In the genomic region with DNA sequence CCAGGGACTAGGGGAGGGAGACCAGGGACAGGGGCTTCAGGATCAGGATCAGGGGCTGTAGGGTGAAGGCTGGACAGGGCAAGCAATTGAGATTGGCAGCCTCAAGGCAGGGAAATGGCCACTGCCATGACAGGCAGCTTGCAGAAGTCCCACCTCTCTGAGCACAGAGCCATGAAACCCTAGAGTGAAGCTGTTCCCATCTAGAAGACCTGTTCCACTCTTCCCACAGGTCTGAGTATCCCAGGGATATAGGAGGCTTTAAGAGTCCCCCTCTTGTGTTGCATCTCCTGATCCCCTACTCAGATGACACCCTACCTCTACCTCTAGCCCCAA, we compare ENCODE assay signal across 23 mouse cellular contexts. TPM values are rescaled to one million over a fixed set of nuclear protein-coding genes. Genes with fewer than 3 reads are reported as not detected.
DNase-seq lines count a peak whose midpoint lies in the region; ATAC-seq and TF ChIP-seq lines count a peak whose summit lies in the region.
"Had no signal": no experiment of that assay in that cellular context is flagged by ENCODE, and none has a peak within 500 bp of the region (broad histone marks: within the 10 kb centered on the region; RNA-seq: fewer than 3 reads in every experiment).

No protein-coding gene starts in this region.

- no peaks in the 10 kb centered on the region for H3K4me1 ChIP-seq in kidney, adult 2 months (ENCODE audit: control insufficient read depth, insufficient read depth, low read length)
- H3K4me1 ChIP-seq in lung, embryonic 16.5 days (replicated peaks; ENCODE audit: control insufficient read depth, insufficient read depth, low read length), result peaks cover 13% of the 10 kb centered on the region

- TF ChIP-seq POLR2A in kidney, adult 2 months (IDR thresholded peaks at IDR 0.05; ENCODE audit: low read depth, low read length), result no peak

- no peaks in the 10 kb centered on the region for H3K36me3 ChIP-seq in kidney, adult 2 months (ENCODE audit: control insufficient read depth, insufficient read depth, low read length)
- no peaks in the 10 kb centered on the region for H3K36me3 ChIP-seq in lung, embryonic 16.5 days (ENCODE audit: control insufficient read depth, insufficient read depth, low read length)
- H3K36me3 ChIP-seq: forebrain, embryonic 15.5 days; midbrain, embryonic 12.5 days; neural tube, embryonic 15.5 days had no signal

- H3K4me3 ChIP-seq in kidney, adult 2 months (ENCODE audit: insufficient read depth, low read depth, low read length), result peak overlapping the region; percentile 2; the same call in 1 of the 2 replicates
- H3K4me3 ChIP-seq in lung, embryonic 16.5 days (ENCODE audit: low read length), result no peak overlapping the region
- H3K4me3 ChIP-seq: erythroblast, embryonic 14.5 days; forebrain, embryonic 15.5 days; midbrain, embryonic 12.5 days; neural tube, embryonic 15.5 days had no signal

- 0 out of 2 replicates have a peak overlapping the region, but pooled peaks have one; percentile 10 for H3K9ac ChIP-seq in lung, embryonic 16.5 days (ENCODE audit: low read length)
- H3K9ac ChIP-seq: forebrain, embryonic 15.5 days; midbrain, embryonic 12.5 days; neural tube, embryonic 15.5 days had no signal

- DNase-seq in cerebellum, adult 8-10 months, result no peak
- DNase-seq in kidney, adult 2 months, result no peak
- no peak for DNase-seq in kidney, postnatal 4 days
- no peak for DNase-seq in lung, postnatal 4 days
- DNase-seq in layer of hippocampus, postnatal 36 days, result no peak
- DNase-seq: right cerebral cortex, postnatal 25 days had no signal

- ATAC-seq in cerebellum, adult (ENCODE audit: insufficient number of reproducible peaks, low FRiP score, low TSS enrichment), result peak; percentile 10; the same call in 1 of the 2 replicates
- no peak for ATAC-seq in lung, embryonic 16.5 days (ENCODE audit: low read depth)
- no peak for ATAC-seq in inflammation-experienced regulatory T-cells, adult 6 months
- ATAC-seq: forebrain, embryonic 15.5 days had no signal

- peak overlapping the region; percentile 51; the same call in 1 of the 2 replicates for H3K27ac ChIP-seq in kidney, adult 2 months (ENCODE audit: insufficient read depth, low read depth, low read length)
- no peak overlapping the region for H3K27ac ChIP-seq in lung, embryonic 16.5 days (ENCODE audit: low read length)
- H3K27ac ChIP-seq: forebrain, embryonic 15.5 days; midbrain, embryonic 12.5 days; neural tube, embryonic 15.5 days had no signal

- H3K4me2 ChIP-seq in lung, embryonic 16.5 days (ENCODE audit: low read depth, low read length), result no peak overlapping the region
- H3K4me2 ChIP-seq: forebrain, embryonic 15.5 days; midbrain, embryonic 12.5 days; neural tube, embryonic 15.5 days had no signal

- H3K9me3 ChIP-seq in lung, embryonic 16.5 days (ENCODE audit: control insufficient read depth, low read length), result no peaks in the 10 kb centered on the region
- H3K9me3 ChIP-seq: forebrain, embryonic 15.5 days; midbrain, embryonic 12.5 days; neural tube, embryonic 15.5 days had no signal

- H3K27me3 ChIP-seq in kidney, adult 2 months (replicated peaks; ENCODE audit: control insufficient read depth, insufficient read depth, low read length), result no peaks in the 10 kb centered on the region
- no peaks in the 10 kb centered on the region for H3K27me3 ChIP-seq in lung, embryonic 16.5 days (ENCODE audit: control insufficient read depth, insufficient read depth, low read depth, low read length)
- H3K27me3 ChIP-seq: forebrain, embryonic 15.5 days; midbrain, embryonic 12.5 days; neural tube, embryonic 15.5 days had no signal

- TF ChIP-seq CTCF in kidney, adult 2 months (conservative IDR thresholded peaks at IDR 0.05; ENCODE audit: insufficient read depth, insufficient read length, low read depth, low read length), result no peak

RNA-seq across cellular contexts. Expression of gene Mrgprf, which starts 0.3 kb away (rescaled TPM):
- polyA plus RNA-seq in kidney, adult 2 months (2012; rRNA removed), result 6.5 and 8.9 TPM in 2 replicates
- polyA plus RNA-seq in lung, embryonic 16.5 days (2015; fragmentation: Nextera tagmentation; extraction: Ambion mirVana), result 2.2 and 2.4 TPM in 2 replicates
- under 1 TPM; 0.70 to 0.83 TPM for total RNA-seq in layer of hippocampus, postnatal 36 days (2021)
- polyA plus RNA-seq in inflammation-experienced regulatory T-cells, adult 6 months (2017; shearing (Covaris generic)), result not detected
- total RNA-seq: MEL had no signal
- polyA plus RNA-seq: erythroblast, embryonic 14.5 days had no signal

RNA-seq across cellular contexts. Expression of gene Mrgprd, which starts 13.7 kb away (rescaled TPM):
- not detected in 2 replicates for polyA plus RNA-seq in kidney, adult 2 months (2012; rRNA removed)
- not detected in 2 replicates for polyA plus RNA-seq in lung, embryonic 16.5 days (2015; fragmentation: Nextera tagmentation; extraction: Ambion mirVana)
- not detected for total RNA-seq in layer of hippocampus, postnatal 36 days (2021)
- polyA plus RNA-seq in inflammation-experienced regulatory T-cells, adult 6 months (2017; shearing (Covaris generic)), result not detected
- total RNA-seq: adrenal gland, adult 18-20 months; gastrocnemius, adult 18-20 months; left cerebral cortex, adult 18-20 months; MEL had no signal
- polyA plus RNA-seq: brain, embryonic 14.5 days; erythroblast, embryonic 14.5 days; forebrain, embryonic 15.5 days; heart, embryonic 16.5 days; hindbrain, embryonic 11.5 days; intestine, embryonic 14.5 days; large intestine, adult 2 months; limb, embryonic 11.5 days; midbrain, embryonic 12.5 days had no signal

RNA-seq across cellular contexts. Expression of gene Tpcn2, which starts 17.2 kb away (rescaled TPM):
- polyA plus RNA-seq in kidney, adult 2 months (2012; rRNA removed), result 9.5 and 11.7 TPM in 2 replicates
- 11.7 and 12.3 TPM in 2 replicates for polyA plus RNA-seq in lung, embryonic 16.5 days (2015; fragmentation: Nextera tagmentation; extraction: Ambion mirVana)
- 1 to 10 TPM; 6.1 to 8.5 TPM for total RNA-seq in layer of hippocampus, postnatal 36 days (2021)
- 1 to 10 TPM; 6.9 to 7.6 (median 7.6) TPM for polyA plus RNA-seq in inflammation-experienced regulatory T-cells, adult 6 months (2017; shearing (Covaris generic))
- polyA plus RNA-seq: erythroblast, embryonic 14.5 days had no signal
